In genomic region chr5:104048139-104048538, GRCm38 (mm10) we compare ENCODE assay signal across 9 mouse cellular contexts. TPM values are rescaled to one million over a fixed set of nuclear protein-coding genes. Genes with fewer than 3 reads are reported as not detected.
A peak's percentile ranks its signal among the peaks of the same experiment; 100 is the strongest.
DNase-seq lines count a peak whose midpoint lies in the region; ATAC-seq and TF ChIP-seq lines count a peak whose summit lies in the region.
"Had no signal": no experiment of that assay in that cellular context is flagged by ENCODE, and none has a peak within 500 bp of the region (broad histone marks: within the 10 kb centered on the region; RNA-seq: fewer than 3 reads in every experiment).

No protein-coding gene starts in this region.

- H3K4me2 ChIP-seq in lung, postnatal 0 days (replicated peaks; ENCODE audit: low read depth, low read length), result peak overlapping the region; percentile 78
- H3K4me2 ChIP-seq in embryonic facial prominence, embryonic 14.5 days (ENCODE audit: low read depth, low read length), result peak overlapping the region; percentile 72
- peak overlapping the region; percentile 69 for H3K4me2 ChIP-seq in limb, embryonic 13.5 days (replicated peaks)
- H3K4me2 ChIP-seq in stomach, embryonic 16.5 days (ENCODE audit: low read depth, low read length), result peak overlapping the region; percentile 56

- peak overlapping the region; percentile 86; the same call in 1 of the 2 replicates for H3K4me3 ChIP-seq in lung, postnatal 0 days (ENCODE audit: low read depth, low read length)
- H3K4me3 ChIP-seq in embryonic facial prominence, embryonic 14.5 days (ENCODE audit: low read depth, low read length), result peak overlapping the region; percentile 86
- peak overlapping the region; percentile 84 for H3K4me3 ChIP-seq in limb, embryonic 13.5 days
- peak overlapping the region; percentile 86 for H3K4me3 ChIP-seq in stomach, embryonic 16.5 days (replicated peaks; ENCODE audit: low read length)

- TF ChIP-seq CTCF in lung, postnatal 0 days (IDR thresholded peaks at IDR 0.05), result peak; percentile 45

- H3K4me1 ChIP-seq in lung, postnatal 0 days (ENCODE audit: insufficient read depth, low read depth, low read length), result peaks cover 8% of the 10 kb centered on the region; the same call in 1 of the 2 replicates
- peaks cover 18% of the 10 kb centered on the region; the same call in 1 of the 2 replicates for H3K4me1 ChIP-seq in embryonic facial prominence, embryonic 14.5 days (ENCODE audit: control insufficient read depth, insufficient read depth, low read length)
- H3K4me1 ChIP-seq in limb, embryonic 13.5 days, result peaks cover 14% of the 10 kb centered on the region
- peaks cover 11% of the 10 kb centered on the region for H3K4me1 ChIP-seq in stomach, embryonic 16.5 days (ENCODE audit: control insufficient read depth, insufficient read depth, low read length)

- 25% methylated on average over 4 of the region's 4 CpGs for WGBS in lung, postnatal 0 days
- 43% methylated on average over 4 of the region's 4 CpGs for WGBS in embryonic facial prominence, embryonic 14.5 days
- WGBS in limb, embryonic 13.5 days, result 41% methylated on average over 4 of the region's 4 CpGs
- 42% methylated on average over 4 of the region's 4 CpGs for WGBS in stomach, embryonic 16.5 days

- TF ChIP-seq EP300 in lung, postnatal 0 days (IDR thresholded peaks at IDR 0.05), result no peak

- no peaks in the 10 kb centered on the region for H3K9me3 ChIP-seq in lung, postnatal 0 days (ENCODE audit: low read length)
- H3K9me3 ChIP-seq in embryonic facial prominence, embryonic 14.5 days (ENCODE audit: control insufficient read depth, low read length), result no peaks in the 10 kb centered on the region
- no peaks in the 10 kb centered on the region for H3K9me3 ChIP-seq in limb, embryonic 13.5 days
- no peaks in the 10 kb centered on the region for H3K9me3 ChIP-seq in stomach, embryonic 16.5 days (replicated peaks; ENCODE audit: control insufficient read depth, low read length)

- H3K9ac ChIP-seq in lung, postnatal 0 days (replicated peaks; ENCODE audit: low read depth), result 0 out of 2 replicates have a peak overlapping the region, but pooled peaks have one; percentile 85
- peak overlapping the region; percentile 92 for H3K9ac ChIP-seq in embryonic facial prominence, embryonic 14.5 days (ENCODE audit: low read depth, low read length)
- 0 out of 2 replicates have a peak overlapping the region, but pooled peaks have one; percentile 89 for H3K9ac ChIP-seq in limb, embryonic 13.5 days
- H3K9ac ChIP-seq in stomach, embryonic 16.5 days (ENCODE audit: low read length), result no peak overlapping the region

- no peak for DNase-seq in lung, postnatal 0 days (ENCODE audit: low spot score)
- no peak for DNase-seq in lung, postnatal 14 days
- no peak for DNase-seq in embryonic facial prominence, embryonic 14.5 days (ENCODE audit: low spot score)
- no peak for DNase-seq in cerebellum, adult 18-20 months
- DNase-seq in layer of hippocampus, adult 8-10 months (ENCODE audit: low spot score in 2 of 2), result no peak
- no peak for DNase-seq in thymus, postnatal 10 days (ENCODE audit: low spot score in 2 of 2)

- H3K27ac ChIP-seq in lung, postnatal 0 days (ENCODE audit: low read length), result peak overlapping the region; percentile 94; the same call in 1 of the 2 replicates
- no peak overlapping the region for H3K27ac ChIP-seq in embryonic facial prominence, embryonic 14.5 days (replicated peaks; ENCODE audit: low read depth, low read length)
- H3K27ac ChIP-seq in limb, embryonic 13.5 days, result no peak overlapping the region
- no peak overlapping the region for H3K27ac ChIP-seq in stomach, embryonic 16.5 days (ENCODE audit: low read length)

- ATAC-seq in lung, postnatal 0 days, result no peak
- no peak for ATAC-seq in embryonic facial prominence, embryonic 14.5 days (ENCODE audit: low read depth)
- ATAC-seq in limb, embryonic 13.5 days (ENCODE audit: low FRiP score, low read depth), result no peak
- ATAC-seq in stomach, embryonic 16.5 days (ENCODE audit: insufficient read depth, low FRiP score), result no peak

- H3K27me3 ChIP-seq in lung, postnatal 0 days (replicated peaks; ENCODE audit: insufficient read depth, low read length), result no peaks in the 10 kb centered on the region
- H3K27me3 ChIP-seq in embryonic facial prominence, embryonic 14.5 days (replicated peaks; ENCODE audit: control insufficient read depth, insufficient read depth, low read length), result no peaks in the 10 kb centered on the region
- no peaks in the 10 kb centered on the region for H3K27me3 ChIP-seq in limb, embryonic 13.5 days
- H3K27me3 ChIP-seq in stomach, embryonic 16.5 days (ENCODE audit: control insufficient read depth, insufficient read depth, low read length), result no peaks in the 10 kb centered on the region

- peaks cover 12% of the 10 kb centered on the region; the same call in 1 of the 2 replicates for H3K36me3 ChIP-seq in lung, postnatal 0 days (ENCODE audit: insufficient read depth, low read length)
- H3K36me3 ChIP-seq in embryonic facial prominence, embryonic 14.5 days (ENCODE audit: control insufficient read depth, insufficient read depth, low read length), result peaks cover 26% of the 10 kb centered on the region
- H3K36me3 ChIP-seq in limb, embryonic 13.5 days, result peaks cover 23% of the 10 kb centered on the region
- peaks cover 7% of the 10 kb centered on the region for H3K36me3 ChIP-seq in stomach, embryonic 16.5 days (ENCODE audit: control insufficient read depth, insufficient read depth, low read length)

RNA-seq across cellular contexts. Expression of gene Nudt9, which starts 2.0 kb away (rescaled TPM):
- polyA plus RNA-seq in lung, postnatal 0 days (2015; fragmentation: Nextera tagmentation; extraction: Ambion mirVana), result 58.8 and 66.0 TPM in 2 replicates
- polyA plus RNA-seq in embryonic facial prominence, embryonic 14.5 days (2014; fragmentation: Nextera tagmentation; extraction: Ambion mirVana), result 56.8 and 59.0 TPM in 2 replicates
- polyA plus RNA-seq in limb, embryonic 13.5 days (2015; fragmentation: Nextera tagmentation; extraction: Ambion mirVana), result 62.8 and 63.0 TPM in 2 replicates
- 55.9 and 61.7 TPM in 2 replicates for polyA plus RNA-seq in stomach, embryonic 16.5 days (2015; fragmentation: Nextera tagmentation; extraction: Ambion mirVana)
- total RNA-seq in layer of hippocampus, adult 8-10 months (2022), result 10 to 100 TPM; 64.8 to 79.1 (median 69.7) TPM

RNA-seq across cellular contexts. Expression of gene Hsd17b11, which starts 26.4 kb away (rescaled TPM):
- 15.9 and 17.8 TPM in 2 replicates for polyA plus RNA-seq in lung, postnatal 0 days (2015; fragmentation: Nextera tagmentation; extraction: Ambion mirVana)
- polyA plus RNA-seq in embryonic facial prominence, embryonic 14.5 days (2014; fragmentation: Nextera tagmentation; extraction: Ambion mirVana), result 4.5 and 4.9 TPM in 2 replicates
- 3.5 TPM in 2 replicates for polyA plus RNA-seq in limb, embryonic 13.5 days (2015; fragmentation: Nextera tagmentation; extraction: Ambion mirVana)
- 7.0 and 7.8 TPM in 2 replicates for polyA plus RNA-seq in stomach, embryonic 16.5 days (2015; fragmentation: Nextera tagmentation; extraction: Ambion mirVana)
- 10 to 100 TPM; 51.2 to 60.3 (median 54.6) TPM for total RNA-seq in layer of hippocampus, adult 8-10 months (2022)

RNA-seq across cellular contexts. Expression of gene Gm17660, which starts 29.3 kb away (rescaled TPM):
- polyA plus RNA-seq in lung, postnatal 0 days (2015; fragmentation: Nextera tagmentation; extraction: Ambion mirVana), result not detected in 2 replicates
- polyA plus RNA-seq in embryonic facial prominence, embryonic 14.5 days (2014; fragmentation: Nextera tagmentation; extraction: Ambion mirVana), result 0.47 TPM in 1 of 2 replicates, not detected in the other
- not detected in 2 replicates for polyA plus RNA-seq in limb, embryonic 13.5 days (2015; fragmentation: Nextera tagmentation; extraction: Ambion mirVana)
- 0.57 TPM in 1 of 2 replicates, not detected in the other for polyA plus RNA-seq in stomach, embryonic 16.5 days (2015; fragmentation: Nextera tagmentation; extraction: Ambion mirVana)
- under 1 TPM in 1 of 4 experiments, not detected in 3; 0.80 TPM for total RNA-seq in layer of hippocampus, adult 8-10 months (2022)
- total RNA-seq: hematopoietic stem cell, adult 5-6 weeks had no signal
